Mouse (Mus musculus) cerebellum, adult 11-12 months (tissue): ENCODE measurements around the gene Plcb4.

Experiments used
- DNase-seq: peaks from one replicate; pipeline ENCODE4 v3.0.0; 2022

Plcb4 gene

DNA sequence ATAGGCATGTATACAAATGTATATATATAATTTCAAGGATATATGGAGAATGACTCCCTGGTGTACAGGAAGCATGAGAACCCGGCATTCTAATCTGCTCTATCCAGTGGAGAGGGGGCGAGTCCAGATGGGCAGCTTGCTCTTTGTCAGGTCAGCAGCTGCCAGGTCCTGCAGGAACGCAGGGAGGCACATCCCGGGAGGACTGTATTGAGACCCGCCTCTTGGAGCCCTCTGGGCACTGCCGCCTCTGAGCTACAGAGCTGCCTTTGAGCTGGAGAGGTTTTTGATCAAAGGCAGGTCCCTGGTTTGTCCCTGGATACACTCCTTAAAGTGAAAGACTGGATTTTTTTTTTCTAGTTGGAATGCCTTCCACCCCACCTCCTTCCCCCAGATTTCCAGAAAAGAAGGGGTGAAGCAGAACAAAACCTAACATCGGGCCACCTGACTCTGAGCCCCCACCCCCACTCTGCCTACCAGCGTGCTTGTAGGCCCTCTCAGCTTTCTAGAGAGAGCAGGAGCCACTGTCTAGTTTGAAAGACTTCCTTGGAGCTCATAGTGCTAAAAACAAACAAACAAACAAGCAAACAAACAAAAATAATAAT lies 393.0 kb downstream of the Plcb4 start, which contains the start of gene Lamp5:
Gene Lamp5 (plus strand): TSS at position 552 of the 602 bp plus-strand sequence.
- no peak for DNase-seq

DNA sequence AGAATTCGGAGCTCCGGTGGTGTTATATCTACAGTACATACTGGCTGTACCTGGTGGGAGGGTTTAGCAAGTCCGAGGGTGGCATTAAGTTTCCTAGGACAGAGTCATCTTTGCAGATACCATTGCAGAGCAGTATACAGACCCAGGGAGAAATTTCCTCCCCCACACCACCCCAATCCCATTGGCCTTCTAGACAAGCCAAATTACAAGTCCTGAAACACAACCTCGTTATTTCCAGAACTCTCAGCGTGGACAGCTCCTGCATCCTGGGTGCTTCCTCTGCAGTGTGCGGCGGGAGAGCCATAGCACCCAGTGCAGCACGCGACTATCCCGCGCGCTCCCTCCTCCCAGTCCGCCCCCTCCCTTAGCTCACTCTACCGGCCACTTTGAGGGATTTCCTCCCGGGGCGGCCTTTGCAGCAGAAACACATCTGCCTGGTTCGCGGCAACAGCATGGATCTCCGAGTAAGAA lies 399.1 kb downstream of the Plcb4 start:
- no peak for DNase-seq

DNA sequence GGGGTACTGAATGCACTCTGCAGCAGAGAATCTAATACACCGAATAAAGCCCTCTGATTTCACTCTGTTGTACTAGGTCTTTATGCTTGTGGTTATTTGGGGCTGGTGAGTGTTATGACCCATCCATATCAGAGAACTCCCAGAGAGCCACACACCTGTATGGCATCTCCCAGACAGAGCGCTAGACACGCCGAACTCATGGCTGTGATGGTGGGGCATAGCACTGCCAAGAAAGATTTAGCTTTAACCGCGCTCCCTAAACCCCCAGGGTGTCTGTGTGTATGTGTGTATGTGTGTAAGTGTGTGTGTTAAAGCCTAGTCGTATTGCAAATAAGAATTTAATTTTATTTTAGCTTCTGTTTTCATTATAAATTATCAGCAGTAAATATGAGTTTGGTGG lies 399.6 kb downstream of the Plcb4 start:
- no peak for DNase-seq

DNA sequence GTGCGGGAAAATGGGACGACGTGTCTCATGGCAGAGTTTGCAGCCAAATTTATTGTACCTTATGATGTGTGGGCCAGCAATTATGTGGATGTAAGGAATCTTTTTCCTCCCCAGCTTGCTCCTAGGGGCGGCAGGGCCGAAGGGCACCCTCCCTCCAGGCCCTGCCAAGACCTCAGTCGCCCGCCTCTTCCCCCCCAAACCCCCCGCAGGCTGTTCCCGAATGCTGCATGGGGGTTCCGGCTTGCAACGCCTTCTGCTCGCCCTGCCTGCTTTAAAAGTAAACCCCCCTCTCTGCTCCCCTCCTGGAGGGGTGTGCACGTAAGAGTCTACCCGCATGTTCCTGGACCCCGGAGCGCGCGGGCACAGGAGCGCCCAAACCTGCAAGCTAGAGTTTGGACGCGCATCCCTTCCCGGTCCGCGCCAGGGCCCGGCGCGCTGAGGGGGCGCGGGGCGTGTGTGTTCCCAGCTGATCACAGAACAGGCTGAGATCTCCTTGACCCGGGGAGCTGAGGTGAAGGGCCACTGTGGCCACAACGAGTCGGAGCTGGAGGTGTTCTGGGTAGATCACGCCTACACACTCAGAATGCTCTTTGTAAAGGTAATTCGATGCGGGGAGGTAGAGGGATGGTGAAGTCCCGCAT lies 400.3 kb downstream of the Plcb4 start:
- DNase-seq = no peak
